In genomic region chr2:28194962-28195617, GRCm38 (mm10) we compare ENCODE assay signal across 9 mouse cellular contexts. TPM values are rescaled to one million over a fixed set of nuclear protein-coding genes. Genes with fewer than 3 reads are reported as not detected.
DNase-seq lines count a peak whose midpoint lies in the region; ATAC-seq and TF ChIP-seq lines count a peak whose summit lies in the region.
"Had no signal": no experiment of that assay in that cellular context is flagged by ENCODE, and none has a peak within 500 bp of the region (broad histone marks: within the 10 kb centered on the region; RNA-seq: fewer than 3 reads in every experiment).

No protein-coding gene starts in this region.

- 0 out of 2 replicates have a peak overlapping the region, but pooled peaks have one; percentile 89 for H3K27ac ChIP-seq in hindbrain, postnatal 0 days
- H3K27ac ChIP-seq in heart, embryonic 12.5 days (ENCODE audit: poor library complexity, severe bottlenecking), result no peak overlapping the region
- H3K27ac ChIP-seq: limb, embryonic 15.5 days had no signal

- H3K9me3 ChIP-seq in hindbrain, postnatal 0 days (ENCODE audit: low read length), result no peaks in the 10 kb centered on the region
- H3K9me3 ChIP-seq in heart, embryonic 12.5 days (replicated peaks), result no peaks in the 10 kb centered on the region
- H3K9me3 ChIP-seq: limb, embryonic 15.5 days had no signal

- peak overlapping the region; percentile 85 for H3K4me2 ChIP-seq in hindbrain, postnatal 0 days (ENCODE audit: low read depth, low read length)
- H3K4me2 ChIP-seq in heart, embryonic 12.5 days, result no peak overlapping the region

- 46% methylated on average over 6 of the region's 6 CpGs for WGBS in hindbrain, postnatal 0 days
- WGBS in heart, embryonic 12.5 days, result 31% methylated on average over 6 of the region's 6 CpGs

- peaks cover 30% of the 10 kb centered on the region for H3K4me1 ChIP-seq in hindbrain, postnatal 0 days (ENCODE audit: insufficient read depth, low read length)
- peaks cover 5% of the 10 kb centered on the region; the same call in 1 of the 2 replicates for H3K4me1 ChIP-seq in heart, embryonic 12.5 days (replicated peaks)

- intact Hi-C loops in gastrocnemius, postnatal 14 days (cut with DNase I; ENCODE audit: low total_unique reads), result loop anchor here (10.0 kb wide), 1 partner anchor 210 kb away; no protein-coding TSS in a partner anchor

- H3K36me3 ChIP-seq in hindbrain, postnatal 0 days (ENCODE audit: insufficient read depth, low read length), result no peaks in the 10 kb centered on the region
- H3K36me3 ChIP-seq in heart, embryonic 12.5 days, result no peaks in the 10 kb centered on the region
- H3K36me3 ChIP-seq: limb, embryonic 15.5 days had no signal

- ATAC-seq in hindbrain, postnatal 0 days, result no peak
- no peak for ATAC-seq in heart, embryonic 12.5 days (ENCODE audit: insufficient number of reproducible peaks, low FRiP score)

- H3K4me3 ChIP-seq in hindbrain, postnatal 0 days (ENCODE audit: low read length), result peak overlapping the region; percentile 72
- H3K4me3 ChIP-seq in heart, embryonic 12.5 days, result no peak overlapping the region
- H3K4me3 ChIP-seq: limb, embryonic 15.5 days had no signal

- TF ChIP-seq CTCF in hindbrain, postnatal 0 days (IDR thresholded peaks at IDR 0.05; ENCODE audit: low read depth), result no peak

- no peaks in the 10 kb centered on the region for H3K27me3 ChIP-seq in hindbrain, postnatal 0 days (ENCODE audit: insufficient read depth, low read length)
- peaks cover 85% of the 10 kb centered on the region for H3K27me3 ChIP-seq in heart, embryonic 12.5 days (replicated peaks)

- H3K9ac ChIP-seq in hindbrain, postnatal 0 days (replicated peaks; ENCODE audit: low read length), result no peak overlapping the region
- no peak overlapping the region for H3K9ac ChIP-seq in heart, embryonic 12.5 days
- H3K9ac ChIP-seq: limb, embryonic 15.5 days had no signal

- peak; percentile 42 for DNase-seq in gastrocnemius, postnatal 10 days
- no peak for DNase-seq in gastrocnemius, postnatal 14 days
- peak; percentile 43 for DNase-seq in 3T3-L1 (ENCODE audit: low read depth, low spot score)
- peak; percentile 31 for DNase-seq in c-Kit-positive CD71-positive TER-119-negative erythroid progenitor cells, embryonic 14.5 days (ENCODE audit: low read depth)
- DNase-seq in hindbrain, postnatal 0 days (ENCODE audit: low spot score), result no peak
- peak; percentile 9 for DNase-seq in yolk sac, embryonic 10.5 days (ENCODE audit: low spot score)
- no peak for DNase-seq in left cerebral cortex, adult 9 months (ENCODE audit: low spot score in 2 of 2)

RNA-seq across cellular contexts. Expression of gene Olfm1, which starts 2.3 kb away (rescaled TPM):
- 10 to 100 TPM; 20.6 to 21.8 TPM for total RNA-seq in gastrocnemius, postnatal 10 days (2021)
- total RNA-seq in gastrocnemius, postnatal 14 days (2021), result 10 to 100 TPM in 1 of 2 experiments, 1 to 10 TPM in 1; 9.5 to 13.9 TPM
- total RNA-seq in hindbrain, postnatal 0 days (2014; rRNA removed), result 460 and 484 TPM in 2 replicates
- polyA plus RNA-seq in hindbrain, postnatal 0 days (2015; fragmentation: Nextera tagmentation; extraction: Ambion mirVana), result 346 and 367 TPM in 2 replicates
- 6.1 and 6.2 TPM in 2 replicates for polyA plus RNA-seq in heart, embryonic 12.5 days (2016; fragmentation: Nextera tagmentation; extraction: Ambion mirVana)

Comparison
In these comparisons a context has a peak if more than half of its experiments do, and no peak if none do; other contexts are left out.
1. DNase-seq: peak in gastrocnemius, postnatal 10 days (single experiment), 3T3-L1 (single experiment), c-Kit-positive CD71-positive TER-119-negative erythroid progenitor cells, embryonic 14.5 days (single experiment) and yolk sac, embryonic 10.5 days (single experiment); none in gastrocnemius, postnatal 14 days (single experiment), hindbrain, postnatal 0 days (single experiment) and left cerebral cortex, adult 9 months (0 of 2).
2. RNA of gene Olfm1, which starts 2.3 kb away (total RNA-seq): 460 to 484 TPM in hindbrain, postnatal 0 days; 20.6 to 21.8 TPM in gastrocnemius, postnatal 10 days and 9.5 to 13.9 TPM in gastrocnemius, postnatal 14 days; every median in the first group is over 10 times any median in the second.